Comparison of ENCODE assay signal across 27 mouse cellular contexts in the genomic region with DNA sequence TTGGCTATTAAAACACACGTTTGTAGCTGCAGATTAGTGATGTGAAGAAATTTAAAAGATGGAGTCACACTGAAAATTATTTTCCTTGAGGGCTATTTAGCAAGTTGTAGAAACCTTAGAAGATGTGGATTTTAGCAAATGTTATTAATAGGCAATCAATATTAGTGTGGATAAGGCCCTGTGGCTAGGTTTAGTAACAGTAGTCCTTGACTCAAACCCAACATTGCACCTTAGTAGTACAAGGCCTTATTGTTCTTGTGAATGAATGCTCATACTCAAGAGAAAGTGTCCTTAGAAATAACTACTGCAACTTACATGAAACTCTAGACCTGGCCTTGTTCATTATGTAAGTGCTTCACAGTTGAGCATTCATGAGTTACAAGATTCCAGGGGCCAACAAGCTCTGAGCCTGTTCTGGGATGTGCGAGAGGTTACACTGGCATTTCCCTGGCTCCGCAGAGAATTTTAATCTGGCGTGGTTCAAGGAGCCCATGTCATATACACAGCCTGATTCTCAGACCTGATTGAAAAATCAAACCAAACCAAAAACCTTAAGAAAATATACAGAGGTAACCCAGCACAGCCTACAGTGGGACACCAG. TPM values are rescaled to one million over a fixed set of nuclear protein-coding genes. Genes with fewer than 3 reads are reported as not detected.
A peak's percentile ranks its signal among the peaks of the same experiment; 100 is the strongest.
DNase-seq lines count a peak whose midpoint lies in the region; ATAC-seq and TF ChIP-seq lines count a peak whose summit lies in the region.
"Had no signal": no experiment of that assay in that cellular context is flagged by ENCODE, and none has a peak within 500 bp of the region (broad histone marks: within the 10 kb centered on the region; RNA-seq: fewer than 3 reads in every experiment).

No protein-coding gene starts in this region.

- no peak for DNase-seq in hindbrain, postnatal 0 days (ENCODE audit: low spot score)
- peak; percentile 31 for DNase-seq in midbrain, embryonic 11.5 days (ENCODE audit: low spot score, missing footprints)
- DNase-seq in midbrain, embryonic 14.5 days, result no peak
- no peak for DNase-seq in left cerebral cortex, adult 9 months (ENCODE audit: low spot score in 2 of 2)
- DNase-seq: adrenal gland, postnatal 25 days; cerebellum, adult 18-20 months; cerebellum, postnatal 10 days; gastrocnemius, postnatal 10 days; heart, postnatal 36 days; kidney, adult 11 months; kidney, postnatal 4 days; layer of hippocampus, postnatal 36 days; liver; lung, adult 2 months; lung, postnatal 10 days; right cerebral cortex, postnatal 25 days had no signal

- WGBS in hindbrain, embryonic 12.5 days, result 77% methylated on average over 4 of the region's 4 CpGs
- WGBS in hindbrain, postnatal 0 days, result 79% methylated on average over 4 of the region's 4 CpGs
- 86% methylated on average over 4 of the region's 4 CpGs for WGBS in midbrain, embryonic 11.5 days
- 74% methylated on average over 4 of the region's 4 CpGs for WGBS in midbrain, embryonic 14.5 days
- 59% methylated on average over 4 of the region's 4 CpGs for WGBS in limb, embryonic 12.5 days

- no peaks in the 10 kb centered on the region for H3K4me1 ChIP-seq in hindbrain, embryonic 12.5 days
- H3K4me1 ChIP-seq in hindbrain, postnatal 0 days (ENCODE audit: insufficient read depth, low read length), result no peaks in the 10 kb centered on the region
- H3K4me1 ChIP-seq in midbrain, embryonic 11.5 days (ENCODE audit: control insufficient read depth, insufficient read depth, low read length), result no peaks in the 10 kb centered on the region
- H3K4me1 ChIP-seq in midbrain, embryonic 14.5 days (ENCODE audit: control insufficient read depth, insufficient read depth, low read length), result no peaks in the 10 kb centered on the region
- H3K4me1 ChIP-seq in limb, embryonic 12.5 days (replicated peaks), result peaks cover 34% of the 10 kb centered on the region
- H3K4me1 ChIP-seq: hindbrain, embryonic 13.5 days; stomach, embryonic 15.5 days had no signal

- H3K9me3 ChIP-seq in hindbrain, embryonic 12.5 days (replicated peaks), result no peaks in the 10 kb centered on the region
- H3K9me3 ChIP-seq in hindbrain, postnatal 0 days (ENCODE audit: low read length), result no peaks in the 10 kb centered on the region
- H3K9me3 ChIP-seq in midbrain, embryonic 11.5 days (ENCODE audit: control insufficient read depth, low read length), result no peaks in the 10 kb centered on the region
- no peaks in the 10 kb centered on the region for H3K9me3 ChIP-seq in midbrain, embryonic 14.5 days (ENCODE audit: control insufficient read depth, low read length)
- H3K9me3 ChIP-seq in limb, embryonic 12.5 days, result no peaks in the 10 kb centered on the region; the same call in 1 of the 2 replicates
- H3K9me3 ChIP-seq: hindbrain, embryonic 13.5 days; stomach, embryonic 15.5 days had no signal

- no peak overlapping the region for H3K4me3 ChIP-seq in hindbrain, embryonic 12.5 days
- H3K4me3 ChIP-seq in hindbrain, postnatal 0 days (ENCODE audit: low read length), result no peak overlapping the region
- no peak overlapping the region for H3K4me3 ChIP-seq in midbrain, embryonic 11.5 days (ENCODE audit: low read depth, low read length)
- H3K4me3 ChIP-seq in midbrain, embryonic 14.5 days (replicated peaks; ENCODE audit: low read depth, low read length), result no peak overlapping the region
- H3K4me3 ChIP-seq in limb, embryonic 12.5 days (replicated peaks), result no peak overlapping the region
- H3K4me3 ChIP-seq: hindbrain, embryonic 13.5 days; stomach, embryonic 15.5 days had no signal

- H3K36me3 ChIP-seq in hindbrain, embryonic 12.5 days, result no peaks in the 10 kb centered on the region
- H3K36me3 ChIP-seq in hindbrain, postnatal 0 days (ENCODE audit: insufficient read depth, low read length), result no peaks in the 10 kb centered on the region
- H3K36me3 ChIP-seq in midbrain, embryonic 11.5 days (ENCODE audit: control insufficient read depth, insufficient read depth, low read length), result no peaks in the 10 kb centered on the region
- H3K36me3 ChIP-seq in midbrain, embryonic 14.5 days (ENCODE audit: control insufficient read depth, insufficient read depth, low read length), result no peaks in the 10 kb centered on the region
- no peaks in the 10 kb centered on the region for H3K36me3 ChIP-seq in limb, embryonic 12.5 days
- H3K36me3 ChIP-seq: hindbrain, embryonic 13.5 days; stomach, embryonic 15.5 days had no signal

- H3K4me2 ChIP-seq in hindbrain, embryonic 12.5 days (replicated peaks), result no peak overlapping the region
- no peak overlapping the region for H3K4me2 ChIP-seq in hindbrain, postnatal 0 days (ENCODE audit: low read depth, low read length)
- no peak overlapping the region for H3K4me2 ChIP-seq in midbrain, embryonic 11.5 days
- H3K4me2 ChIP-seq in midbrain, embryonic 14.5 days (ENCODE audit: low read length), result no peak overlapping the region
- no peak overlapping the region for H3K4me2 ChIP-seq in limb, embryonic 12.5 days
- H3K4me2 ChIP-seq: heart, embryonic 11.5 days; hindbrain, embryonic 13.5 days; stomach, embryonic 15.5 days had no signal

- H3K27me3 ChIP-seq in hindbrain, embryonic 12.5 days, result no peaks in the 10 kb centered on the region
- no peaks in the 10 kb centered on the region for H3K27me3 ChIP-seq in hindbrain, postnatal 0 days (ENCODE audit: insufficient read depth, low read length)
- H3K27me3 ChIP-seq in midbrain, embryonic 11.5 days (ENCODE audit: control insufficient read depth, insufficient read depth, low read length), result no peaks in the 10 kb centered on the region
- no peaks in the 10 kb centered on the region for H3K27me3 ChIP-seq in midbrain, embryonic 14.5 days (ENCODE audit: control insufficient read depth, insufficient read depth, low read length)
- H3K27me3 ChIP-seq in limb, embryonic 12.5 days, result no peaks in the 10 kb centered on the region
- H3K27me3 ChIP-seq: hindbrain, embryonic 13.5 days; Patski; stomach, embryonic 15.5 days had no signal

- H3K27ac ChIP-seq in hindbrain, embryonic 12.5 days, result 0 out of 2 replicates have a peak overlapping the region, but pooled peaks have one; percentile 48
- H3K27ac ChIP-seq in hindbrain, postnatal 0 days, result no peak overlapping the region
- H3K27ac ChIP-seq in midbrain, embryonic 11.5 days (ENCODE audit: low read depth, low read length), result no peak overlapping the region
- H3K27ac ChIP-seq in midbrain, embryonic 14.5 days (replicated peaks; ENCODE audit: low read depth, low read length), result no peak overlapping the region
- H3K27ac ChIP-seq in limb, embryonic 12.5 days, result peak overlapping the region; percentile 86
- H3K27ac ChIP-seq: hindbrain, embryonic 13.5 days; liver, embryonic 14.5 days; macrophage; stomach, embryonic 15.5 days had no signal

- no peak overlapping the region for H3K9ac ChIP-seq in hindbrain, embryonic 12.5 days
- H3K9ac ChIP-seq in hindbrain, postnatal 0 days (replicated peaks; ENCODE audit: low read length), result no peak overlapping the region
- H3K9ac ChIP-seq in midbrain, embryonic 11.5 days (ENCODE audit: low read length), result no peak overlapping the region
- no peak overlapping the region for H3K9ac ChIP-seq in midbrain, embryonic 14.5 days (replicated peaks; ENCODE audit: low read length)
- no peak overlapping the region for H3K9ac ChIP-seq in limb, embryonic 12.5 days (replicated peaks)
- H3K9ac ChIP-seq: hindbrain, embryonic 13.5 days; liver, embryonic 14.5 days; stomach, embryonic 15.5 days had no signal

- no peak for TF ChIP-seq CTCF in hindbrain, postnatal 0 days (IDR thresholded peaks at IDR 0.05; ENCODE audit: low read depth)

- ATAC-seq in hindbrain, embryonic 12.5 days (ENCODE audit: low FRiP score), result no peak
- no peak for ATAC-seq in hindbrain, postnatal 0 days
- no peak for ATAC-seq in midbrain, embryonic 11.5 days (ENCODE audit: low FRiP score)
- ATAC-seq in midbrain, embryonic 14.5 days (ENCODE audit: low FRiP score, low TSS enrichment), result no peak
- ATAC-seq in limb, embryonic 12.5 days (ENCODE audit: insufficient number of reproducible peaks, insufficient read depth, low FRiP score, low TSS enrichment, low read depth), result 0 out of 2 replicates have a peak, but pooled peaks have one; percentile 54
- no peak for ATAC-seq in activated CD4-positive, CD25-positive, alpha-beta regulatory T cell, adult 4 months
- ATAC-seq: forebrain, embryonic 16.5 days; midbrain, embryonic 16.5 days; Patski had no signal

RNA-seq across cellular contexts. Expression of gene Papss2, which starts 10.7 kb away (rescaled TPM):
- polyA plus RNA-seq in hindbrain, embryonic 12.5 days (2016; fragmentation: Nextera tagmentation; extraction: Ambion mirVana), result 5.7 and 12.4 TPM in 2 replicates
- 6.5 and 7.1 TPM in 2 replicates for total RNA-seq in hindbrain, postnatal 0 days (2014; rRNA removed)
- polyA plus RNA-seq in hindbrain, postnatal 0 days (2015; fragmentation: Nextera tagmentation; extraction: Ambion mirVana), result 2.0 and 2.7 TPM in 2 replicates
- polyA plus RNA-seq in midbrain, embryonic 11.5 days (2014; fragmentation: Nextera tagmentation; extraction: Ambion mirVana), result 1.7 and 2.1 TPM in 2 replicates
- 0.51 and 1.0 TPM in 2 replicates for polyA plus RNA-seq in midbrain, embryonic 14.5 days (2014; fragmentation: Nextera tagmentation; extraction: Ambion mirVana)
- 20.7 and 29.5 TPM in 2 replicates for polyA plus RNA-seq in limb, embryonic 12.5 days (2016; fragmentation: Nextera tagmentation; extraction: Ambion mirVana)
- polyA plus RNA-seq in activated CD4-positive, CD25-positive, alpha-beta regulatory T cell, adult 4 months (2017; shearing (Covaris generic)), result under 1 TPM; 0.20 to 0.71 TPM

Comparison
In these comparisons a context has a peak if more than half of its experiments do, and no peak if none do; other contexts are left out.
1. H3K27ac ChIP-seq: peak in hindbrain, embryonic 12.5 days (single experiment) and limb, embryonic 12.5 days (single experiment); none in hindbrain, postnatal 0 days (single experiment), midbrain, embryonic 11.5 days (single experiment) and midbrain, embryonic 14.5 days (single experiment).